Mouse (Mus musculus): Measurements from ENCODE around the gene Ell2.

DNA sequence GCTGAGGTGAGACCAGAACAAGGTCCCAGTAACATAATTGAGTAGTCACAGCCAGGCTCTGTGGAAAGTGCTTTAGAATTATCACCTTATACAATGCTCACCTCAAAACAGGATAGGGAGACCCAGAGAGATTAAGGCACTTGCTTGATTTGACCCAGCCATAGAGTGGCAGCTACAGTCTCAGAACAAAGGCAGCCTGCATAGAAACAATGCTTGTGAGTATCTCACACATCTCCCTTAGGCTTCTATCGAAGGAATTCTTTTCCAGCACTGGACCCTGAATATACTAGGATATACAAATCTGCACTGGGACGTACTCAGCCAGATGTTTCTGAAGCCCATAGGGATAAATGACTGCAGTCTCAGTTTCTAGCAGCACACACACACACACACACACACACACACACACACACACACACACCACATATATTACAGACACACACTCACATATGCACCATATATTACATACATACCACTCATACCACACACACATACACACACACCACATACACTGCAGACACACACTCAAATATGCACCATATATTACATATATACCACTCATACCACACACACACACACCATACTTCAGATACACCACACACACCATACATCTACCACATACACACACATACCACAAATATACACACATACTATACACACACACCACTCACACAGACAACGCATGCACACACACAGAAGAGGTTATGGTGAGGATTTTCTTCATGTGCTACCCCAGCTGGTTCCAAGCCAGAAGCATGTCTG lies 112.6 kb downstream of the Ell2 start:
- TF ChIP-seq CTCF (IDR thresholded peaks at IDR 0.05; ENCODE audit: extremely low read depth, insufficient read depth, low read length) (no peak), POLR2A (IDR thresholded peaks at IDR 0.05; ENCODE audit: extremely low read depth, insufficient read depth, low read length) (no peak)
